Mouse (Mus musculus) liver, embryonic 12.5 days (tissue): ENCODE results near the gene Saal1. TPM values are rescaled to one million over a fixed set of nuclear protein-coding genes. Genes with fewer than 3 reads are reported as not detected.
"Not testable (repeated sequence)": the region's sequence is repeated elsewhere in the genome, so short reads cannot be mapped to it uniquely, and the experiment has no call there.

Experiments
- ATAC-seq: fragments of 200-750 bp; cut with Nextera tagmentation; 2 replicates; pipeline ENCODE4 v1.8.0; 2017; ENCODE audit warnings: moderate number of reproducible peaks, mild to moderate bottlenecking, moderate library complexity
- H3K27ac ChIP-seq: fragments of 300-500 bp; sonication (generic); 2 replicates; pipeline ENCODE4 v1.5.1; 2016; ENCODE audit warnings: mild to moderate bottlenecking
- H3K27me3 ChIP-seq: fragments of 300-500 bp; sonication (generic); replicated peaks from 2 replicates; pipeline ENCODE4 v1.6.1; 2016; ENCODE audit warnings: mild to moderate bottlenecking, moderate library complexity
- H3K36me3 ChIP-seq: fragments of 300-500 bp; sonication (generic); 2 replicates; pipeline ENCODE4 v1.6.1; 2016; ENCODE audit warnings: mild to moderate bottlenecking, moderate library complexity
- H3K4me1 ChIP-seq: fragments of 300-500 bp; sonication (generic); 2 replicates; pipeline ENCODE4 v1.6.1; 2016
- H3K4me2 ChIP-seq: fragments of 300-500 bp; sonication (generic); 2 replicates; pipeline ENCODE4 v1.6.1; 2016; ENCODE audit warnings: mild to moderate bottlenecking, moderate library complexity
- H3K4me3 ChIP-seq: fragments of 300-500 bp; sonication (generic); 2 replicates; pipeline ENCODE4 v1.5.1; 2016; ENCODE audit warnings: mild to moderate bottlenecking, moderate library complexity
- H3K9ac ChIP-seq: fragments of 300-500 bp; sonication (generic); 2 replicates; pipeline ENCODE4 v1.6.1; 2016; ENCODE audit warnings: mild to moderate bottlenecking, moderate library complexity
- H3K9me3 ChIP-seq: fragments of 300-500 bp; sonication (generic); replicated peaks from 2 replicates; pipeline ENCODE4 v1.6.1; 2016; ENCODE audit warnings: mild to moderate bottlenecking, moderate library complexity
- WGBS: fragments of 180-500 bp; shearing (Covaris S2); methylation state at CpG from one replicate; pipeline ENCODE4 v1.1.7; 2016; ENCODE audit not compliant: insufficient replicate concordance; 5-methylcytosine and 5-hydroxymethylcytosine counted together
- polyA plus RNA-seq: library from polyadenylated mRNA; unstranded; fragments of >200 nt; fragmentation: Nextera tagmentation; extraction: Ambion mirVana; gene quantifications from 2 replicates; pipeline ENCODE4 v1.2.1, GENCODE M21; 2016

The Saal1 gene
- polyA plus RNA-seq, 1 experiment from 2014 or later, result 21.0 TPM

GRCm38 (mm10) chr7:46680732-46681131, 29.7 kb downstream of the Saal1 start:
- no peak for ATAC-seq
- Histone ChIP-seq H3K36me3 (no peaks in the 10 kb centered on the region), H3K9ac (no peak overlapping the region), H3K9me3 (no peaks in the 10 kb centered on the region), H3K4me1 (0 out of 2 replicates have a peak, but pooled peaks cover 4% of the 10 kb centered on the region), H3K27me3 (no peaks in the 10 kb centered on the region), H3K27ac (no peak overlapping the region), H3K4me3 (no peak overlapping the region), H3K4me2 (no peak overlapping the region)

DNA sequence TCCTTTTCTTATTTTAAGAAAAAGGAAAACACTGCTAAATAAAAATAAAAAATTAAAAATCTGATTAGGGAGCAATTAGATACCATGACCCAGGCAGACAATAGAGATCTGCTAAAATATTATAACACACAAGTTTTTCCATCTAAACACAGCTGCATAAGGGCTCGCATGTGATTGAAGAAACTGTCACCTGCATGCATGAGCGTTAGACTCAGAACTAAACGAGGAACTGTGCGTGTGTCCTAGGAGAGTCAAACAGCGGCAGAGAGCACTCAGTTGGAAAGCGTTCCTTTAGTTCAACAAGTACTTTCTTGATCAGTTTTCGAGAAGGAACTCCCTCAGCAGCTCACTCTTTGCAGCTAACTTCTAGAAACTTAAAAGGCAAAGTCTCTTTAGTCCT, 31.4 kb downstream of the Saal1 start:
- H3K27ac ChIP-seq, H3K4me3 ChIP-seq, H3K36me3 ChIP-seq, H3K9ac ChIP-seq, ATAC-seq, H3K27me3 ChIP-seq, H3K9me3 ChIP-seq, H3K4me2 ChIP-seq, H3K4me1 ChIP-seq: not testable (repeated sequence)
- WGBS, result 66% methylated on average over 7 of the region's 7 CpGs

GRCm38 (mm10) chr7:46678417-46678816, 32.1 kb downstream of the Saal1 start:
- Histone ChIP-seq H3K27ac (no peak overlapping the region), H3K9ac (no peak overlapping the region), H3K36me3 (no peaks in the 10 kb centered on the region), H3K4me1 (0 out of 2 replicates have a peak, but pooled peaks cover 4% of the 10 kb centered on the region), H3K4me2 (no peak overlapping the region), H3K4me3 (no peak overlapping the region), H3K27me3 (no peaks in the 10 kb centered on the region), H3K9me3 (no peaks in the 10 kb centered on the region)
- 58% methylated on average over 3 of the region's 3 CpGs for WGBS
- ATAC-seq, result no peak

GRCm38 (mm10) chr7:46676808-46677360, 33.6 kb downstream of the Saal1 start:
- no peak overlapping the region for H3K9ac ChIP-seq
- peaks cover 6% of the 10 kb centered on the region; the same call in 1 of the 2 replicates for H3K27me3 ChIP-seq
- H3K9me3 ChIP-seq, result no peaks in the 10 kb centered on the region

DNA sequence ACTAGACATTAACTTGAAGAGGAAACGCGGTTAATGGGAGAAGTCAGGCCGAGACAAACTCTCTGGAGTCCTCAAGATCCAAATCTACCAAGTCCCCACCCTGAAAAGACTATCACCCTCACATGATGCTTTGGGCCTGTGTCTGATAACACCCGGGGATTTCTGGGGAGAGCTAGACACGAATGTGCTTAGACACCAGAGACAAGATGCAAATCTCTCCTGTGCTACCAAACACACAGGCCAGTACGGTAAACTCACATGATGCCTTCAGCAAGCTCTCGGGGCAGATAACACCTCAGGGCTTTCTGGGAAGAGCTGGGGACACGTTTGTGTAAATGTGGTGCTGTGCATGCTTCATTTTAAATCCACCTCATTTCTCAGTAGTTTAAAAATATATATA, 34.6 kb downstream of the Saal1 start:
- no peak for ATAC-seq
- no peaks in the 10 kb centered on the region for H3K9me3 ChIP-seq
- WGBS, result 39% methylated on average over 8 of the region's 8 CpGs
- H3K9ac ChIP-seq, result no peak overlapping the region
- H3K4me3 ChIP-seq, result no peak overlapping the region
- H3K4me1 ChIP-seq, result 0 out of 2 replicates have a peak, but pooled peaks cover 4% of the 10 kb centered on the region
- H3K4me2 ChIP-seq, result no peak overlapping the region
- H3K27ac ChIP-seq, result no peak overlapping the region
- H3K36me3 ChIP-seq, result no peaks in the 10 kb centered on the region
- peaks cover 6% of the 10 kb centered on the region; the same call in 1 of the 2 replicates for H3K27me3 ChIP-seq

More at GRCm38 (mm10) chr7:46676808-46677360, 33.6 kb downstream of the Saal1 start:
- Histone ChIP-seq H3K27ac (no peak overlapping the region), H3K4me2 (no peak overlapping the region), H3K4me3 (no peak overlapping the region), H3K36me3 (no peaks in the 10 kb centered on the region), H3K4me1 (0 out of 2 replicates have a peak, but pooled peaks cover 4% of the 10 kb centered on the region)
- 47% methylated on average over 5 of the region's 5 CpGs for WGBS
- ATAC-seq, result no peak

GRCm38 (mm10) chr7:46675061-46675460, 35.4 kb downstream of the Saal1 start:
- no peak for ATAC-seq
- WGBS, result 83% methylated on average over 7 of the region's 7 CpGs

GRCm38 (mm10) chr7:46672160-46672672, 38.3 kb downstream of the Saal1 start, which contains the start of gene Tph1:
Gene Tph1 (minus strand): TSS chr7:46672537.
- ATAC-seq, result no peak
- Histone ChIP-seq H3K36me3 (no peaks in the 10 kb centered on the region), H3K27me3 (peaks cover 29% of the 10 kb centered on the region), H3K9ac (no peak within 1 kb of the TSS), H3K9me3 (no peaks in the 10 kb centered on the region), H3K4me1 (0 out of 2 replicates have a peak, but pooled peaks cover 4% of the 10 kb centered on the region), H3K4me2 (no peak within 1 kb of the TSS), H3K27ac (no peak within 1 kb of the TSS), H3K4me3 (no peak within 1 kb of the TSS)
- WGBS, result 39% methylated on average over 10 of the region's 10 CpGs

More at GRCm38 (mm10) chr7:46675061-46675460, 35.4 kb downstream of the Saal1 start:
- no peaks in the 10 kb centered on the region for H3K9me3 ChIP-seq
- no peaks in the 10 kb centered on the region for H3K36me3 ChIP-seq
- H3K27me3 ChIP-seq, result peaks cover 6% of the 10 kb centered on the region; the same call in 1 of the 2 replicates
- no peak overlapping the region for H3K9ac ChIP-seq
- 0 out of 2 replicates have a peak, but pooled peaks cover 4% of the 10 kb centered on the region for H3K4me1 ChIP-seq
- H3K4me3 ChIP-seq, result no peak overlapping the region
- no peak overlapping the region for H3K4me2 ChIP-seq
- H3K27ac ChIP-seq, result no peak overlapping the region

DNA sequence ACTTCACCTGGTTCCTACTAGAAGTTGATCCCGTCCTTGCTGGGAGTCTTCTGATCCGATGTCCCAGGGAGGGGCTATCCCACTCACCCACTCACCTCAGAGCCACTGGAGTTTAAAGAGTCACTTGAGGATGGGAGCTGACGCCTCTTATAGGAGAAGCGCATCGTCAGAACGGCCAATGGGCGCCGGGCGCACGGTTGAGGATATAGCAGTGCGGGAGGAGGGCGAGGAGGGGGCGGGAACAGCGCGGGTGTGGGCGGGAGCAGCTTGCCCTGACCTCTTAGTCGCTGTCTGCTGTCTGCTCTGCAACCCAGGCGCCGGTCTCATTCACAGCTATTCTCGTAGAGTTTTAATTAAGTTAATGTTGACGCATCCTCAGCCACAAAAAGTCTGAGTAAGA, 43.2 kb downstream of the Saal1 start:
- Histone ChIP-seq H3K9ac (no peak overlapping the region), H3K27me3 (peaks cover 51% of the 10 kb centered on the region), H3K4me2 (peak overlapping the region; percentile 23; the same call in 1 of the 2 replicates), H3K4me1 (no peaks in the 10 kb centered on the region), H3K4me3 (no peak overlapping the region), H3K9me3 (no peaks in the 10 kb centered on the region), H3K27ac (no peak overlapping the region), H3K36me3 (no peaks in the 10 kb centered on the region)
- no peak for ATAC-seq
- 3% methylated on average over 21 of the region's 21 CpGs for WGBS

GRCm38 (mm10) chr7:46665236-46665635, 45.2 kb downstream of the Saal1 start:
- WGBS, result 27% methylated on average over 9 of the region's 9 CpGs
- Histone ChIP-seq H3K4me1 (no peaks in the 10 kb centered on the region), H3K27me3 (peaks cover 57% of the 10 kb centered on the region), H3K9ac (no peak overlapping the region), H3K4me2 (no peak overlapping the region), H3K27ac (no peak overlapping the region), H3K36me3 (no peaks in the 10 kb centered on the region), H3K4me3 (no peak overlapping the region), H3K9me3 (no peaks in the 10 kb centered on the region)
- no peak for ATAC-seq

GRCm38 (mm10) chr7:46661591-46662090, 48.8 kb downstream of the Saal1 start:
- Histone ChIP-seq H3K4me1 (no peaks in the 10 kb centered on the region), H3K36me3 (no peaks in the 10 kb centered on the region), H3K4me3 (no peak overlapping the region), H3K4me2 (no peak overlapping the region), H3K27ac (no peak overlapping the region), H3K9me3 (no peaks in the 10 kb centered on the region), H3K27me3 (peaks cover 32% of the 10 kb centered on the region), H3K9ac (no peak overlapping the region)
- WGBS, result 69% methylated on average over 18 of the region's 18 CpGs
- ATAC-seq, result no peak

GRCm38 (mm10) chr7:46652279-46652678, 58.2 kb downstream of the Saal1 start:
- ATAC-seq, result no peak
- Histone ChIP-seq H3K4me1 (peaks cover 11% of the 10 kb centered on the region), H3K27me3 (peaks cover 5% of the 10 kb centered on the region; the same call in 1 of the 2 replicates), H3K4me2 (no peak overlapping the region), H3K27ac (no peak overlapping the region), H3K4me3 (no peak overlapping the region), H3K9ac (no peak overlapping the region), H3K36me3 (no peaks in the 10 kb centered on the region), H3K9me3 (no peaks in the 10 kb centered on the region)
- WGBS, result 16% methylated on average over 2 of the region's 2 CpGs

- H3K36me3 ChIP-seq, H3K4me2 ChIP-seq, H3K27ac ChIP-seq, H3K4me3 ChIP-seq, ATAC-seq, H3K9me3 ChIP-seq, H3K9ac ChIP-seq: not testable (repeated sequence)
- Histone ChIP-seq H3K4me1 (peaks cover 11% of the 10 kb centered on the region), H3K27me3 (peaks cover 20% of the 10 kb centered on the region; the same call in 1 of the 2 replicates)
- 32% methylated on average over 5 of the region's 5 CpGs for WGBS
Observed at GRCm38 (mm10) chr7:46650231-46650630, 60.2 kb downstream of the Saal1 start.
